Mouse (Mus musculus) liver, embryonic 14.5 days (tissue): ENCODE measurements around the gene Gbp4.
"Not testable (repeated sequence)": the region's sequence is repeated elsewhere in the genome, so short reads cannot be mapped to it uniquely, and the experiment has no call there.

Experiments used
- CTCF ChIP-seq: IDR thresholded peaks from 2 replicates; pipeline ENCODE4 v1.5.1; 2016; ENCODE audit warnings: antibody characterized with exemption, low read depth, control low read depth
- EP300 ChIP-seq: IDR thresholded peaks from 2 replicates; pipeline ENCODE4 v1.6.1; 2016; ENCODE audit warnings: antibody characterized with exemption, low read depth

DNA sequence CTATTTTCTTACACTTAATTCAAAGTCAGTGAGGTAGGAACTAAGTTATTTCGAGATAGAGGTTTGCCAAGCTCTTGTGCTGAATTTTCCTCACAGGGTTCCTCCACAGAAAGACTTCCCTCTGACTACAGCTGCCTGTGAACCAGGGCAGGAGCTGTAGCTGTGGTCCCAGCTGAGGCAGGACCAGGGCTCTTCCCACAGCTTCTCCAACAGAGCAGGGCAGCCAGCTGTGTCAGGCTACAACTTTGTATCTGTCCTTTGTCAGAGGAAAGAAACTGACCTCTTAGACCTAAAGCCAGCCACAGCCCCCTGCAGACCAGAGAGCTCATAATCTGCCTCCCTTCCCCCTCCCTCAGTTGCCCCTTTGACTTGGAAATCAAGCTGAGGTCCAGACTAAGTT, 29.6 kb downstream of the Gbp4 start:
- not testable (repeated sequence) for TF ChIP-seq CTCF, EP300
